Mouse (Mus musculus) urinary bladder, postnatal 4 days (tissue): ENCODE measurements around the gene Rnf220.

Experiments
- DNase-seq, 2 experiments: peaks; one replicate each; pipeline ENCODE4 v3.0.0; 2021 to 2022; ENCODE audit warnings: low spot score in 2 of 2

Rnf220 gene

DNA sequence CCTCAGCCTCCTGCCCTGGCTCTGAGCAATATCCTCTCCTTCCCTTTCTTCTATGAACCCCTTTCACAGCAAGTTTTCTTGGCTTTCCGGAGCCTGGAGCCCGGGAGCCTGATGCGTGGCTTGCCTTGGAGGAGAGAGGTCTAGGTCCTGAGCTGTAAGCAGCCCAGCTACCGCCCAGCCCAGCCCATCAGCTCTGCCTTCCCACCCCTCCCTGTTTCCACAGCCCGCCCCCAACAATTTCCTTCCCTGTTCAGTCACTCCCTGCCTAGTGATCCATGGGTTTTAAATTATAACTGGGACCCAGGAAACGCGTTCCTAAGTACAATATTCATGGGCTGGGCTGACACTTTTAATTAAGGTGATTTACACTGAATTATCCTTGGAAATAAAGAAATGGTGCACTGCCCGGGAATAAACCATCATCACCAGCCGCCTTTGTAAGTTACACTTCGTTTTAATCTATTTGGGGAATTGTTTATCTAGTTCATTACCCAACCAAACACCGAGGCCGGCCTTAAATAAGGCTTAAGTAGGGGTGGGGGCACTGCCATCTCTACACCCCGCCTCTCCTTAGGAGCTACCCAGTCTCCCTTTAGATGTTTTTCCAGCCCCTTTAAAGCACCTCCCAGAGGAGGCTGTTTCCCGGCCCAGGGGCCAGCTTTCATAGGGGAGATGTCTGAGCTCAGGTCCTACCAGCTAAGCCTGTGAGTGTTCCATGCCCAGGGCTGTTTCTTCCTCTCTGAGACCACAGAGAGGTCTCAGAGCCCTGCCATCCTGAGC, 194.6 kb downstream of the Rnf220 start:
- DNase-seq, result no peak

DNA sequence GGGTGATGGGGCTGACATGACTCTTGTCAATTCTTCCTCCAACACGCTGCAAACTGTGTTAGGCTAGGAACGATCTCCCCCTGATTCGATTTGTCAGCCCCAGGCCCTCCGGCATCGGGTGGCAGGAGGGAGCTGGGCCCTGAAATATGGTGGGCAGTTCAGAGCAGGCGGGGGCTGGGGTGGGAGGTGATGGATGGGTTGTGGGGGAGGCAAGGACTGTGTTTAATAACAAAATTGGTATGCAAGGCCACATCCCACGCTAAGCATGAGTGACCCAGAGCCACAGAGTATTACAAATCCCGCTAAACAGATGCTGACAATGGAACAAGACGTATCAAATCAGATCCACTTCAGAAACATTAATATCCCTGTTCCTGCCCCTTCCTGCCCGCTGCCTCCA, 196.9 kb downstream of the Rnf220 start:
- no peak for DNase-seq

DNA sequence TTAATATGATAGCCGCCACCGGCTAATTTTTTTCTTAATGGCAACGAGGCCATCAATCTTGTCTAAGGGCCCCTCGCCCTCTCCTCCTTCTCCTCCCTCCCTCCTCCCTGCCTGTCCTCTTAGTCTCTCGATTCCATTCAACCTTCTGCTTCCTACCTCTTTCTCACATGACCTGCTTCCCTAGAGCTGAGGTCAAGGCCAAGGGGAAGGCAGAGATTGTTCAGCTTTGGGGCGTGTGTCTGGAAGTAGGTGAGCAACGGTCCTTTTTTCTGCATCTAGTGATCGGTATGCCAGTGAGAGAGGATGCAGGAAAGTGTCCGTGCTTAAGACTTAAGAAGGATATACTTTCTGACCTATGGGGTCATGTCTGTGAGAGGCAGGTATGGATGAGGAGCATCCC, 199.0 kb downstream of the Rnf220 start:
- no peak for DNase-seq

DNA sequence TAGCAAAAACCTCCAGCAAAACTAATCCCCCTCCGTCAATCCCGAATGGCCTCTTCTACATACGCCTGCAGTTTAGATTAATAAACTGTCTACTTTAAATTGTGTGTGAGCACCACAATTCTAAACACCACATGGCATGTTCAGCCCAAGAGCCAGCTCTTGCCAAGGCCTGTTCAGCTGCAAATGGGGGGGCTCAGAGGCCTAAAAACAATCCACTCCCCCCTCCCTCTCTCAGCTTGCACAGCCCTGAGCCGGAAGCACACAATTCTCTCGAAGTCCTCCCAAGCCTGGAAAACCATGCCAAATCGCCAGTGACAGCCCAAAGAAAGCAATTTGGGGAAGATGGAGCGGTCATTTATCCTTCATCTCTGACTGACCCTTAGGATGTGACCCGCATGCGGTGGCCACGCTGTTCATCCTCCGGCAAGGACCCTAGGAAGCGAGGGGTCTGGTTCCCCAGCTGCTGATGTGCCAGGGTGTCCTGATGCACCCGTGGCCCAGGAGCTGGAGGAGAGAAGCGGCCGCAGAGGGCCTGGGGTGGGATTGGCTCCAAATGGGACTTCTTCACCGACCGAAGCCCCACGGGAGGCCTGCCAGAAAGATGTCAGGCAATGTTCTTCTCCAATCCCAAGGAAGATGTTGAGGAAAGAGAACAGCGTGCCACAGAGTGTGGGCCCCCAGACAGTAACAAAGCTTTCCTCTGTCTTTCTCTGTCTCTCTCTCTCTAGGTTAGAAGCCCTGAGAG, 199.8 kb downstream of the Rnf220 start:
- DNase-seq, result no peak

DNA sequence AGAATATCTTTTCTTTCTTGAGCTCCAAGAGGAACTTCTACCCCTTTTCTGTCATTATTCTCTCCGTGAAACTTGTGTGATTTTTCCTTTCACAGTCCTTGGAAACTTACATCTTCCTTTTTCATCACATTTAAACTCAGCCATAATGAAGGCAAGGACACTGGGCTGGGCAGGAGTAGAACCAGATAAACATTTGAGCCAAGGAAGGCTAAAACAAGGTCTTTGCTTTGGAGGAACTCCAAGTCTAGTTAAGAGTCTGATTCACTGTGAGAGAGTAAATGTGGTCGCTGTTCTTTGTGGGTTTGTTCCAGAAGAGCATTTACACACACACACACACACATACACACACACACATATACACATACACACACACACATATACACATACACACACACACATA, 205.2 kb downstream of the Rnf220 start:
- DNase-seq, result no peak

DNA sequence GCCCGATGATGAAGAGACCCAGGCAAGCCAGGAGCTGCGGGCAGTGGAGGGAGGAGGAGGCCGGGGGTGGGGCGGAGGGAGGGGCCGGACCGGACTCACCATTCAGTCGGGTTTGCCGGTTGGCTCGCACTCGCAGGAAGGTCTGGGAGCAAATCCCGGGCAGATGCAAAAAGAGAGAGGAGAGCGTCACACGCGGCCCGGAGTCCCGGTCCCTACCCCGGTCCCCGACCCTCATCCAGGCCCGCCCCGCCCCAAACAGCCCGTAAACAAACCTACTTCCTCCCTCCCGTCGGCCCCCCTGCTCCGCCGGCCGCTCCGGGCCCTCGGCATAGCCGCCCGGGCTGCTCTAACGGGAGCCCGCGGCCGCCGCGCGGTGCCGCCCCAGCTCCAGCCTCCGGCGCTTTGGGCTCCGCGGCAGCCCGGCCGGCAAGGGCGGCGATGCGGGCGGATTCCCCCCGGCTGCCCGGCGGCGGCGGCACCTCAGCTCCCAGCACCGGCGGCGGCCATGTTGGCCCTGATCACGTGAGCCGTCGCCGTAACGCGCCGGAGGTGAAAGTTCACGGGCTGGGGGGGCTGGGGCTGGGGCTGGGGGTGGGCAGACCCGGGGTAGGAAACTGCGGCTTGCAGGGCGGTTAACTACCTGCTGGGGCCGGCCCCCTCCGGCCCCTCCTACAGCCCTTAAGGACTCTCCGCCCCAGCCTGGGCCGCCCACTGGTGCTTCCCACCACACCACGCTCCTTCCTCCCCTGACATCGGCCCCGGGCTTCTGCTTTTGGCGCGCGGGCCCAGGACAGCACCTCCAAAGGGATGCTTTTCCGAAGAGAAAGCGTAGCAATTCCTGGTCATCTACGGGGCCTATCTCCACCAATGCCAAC, 207.7 kb downstream of the Rnf220 start:
- peak; percentile 76 to 82 for DNase-seq

DNA sequence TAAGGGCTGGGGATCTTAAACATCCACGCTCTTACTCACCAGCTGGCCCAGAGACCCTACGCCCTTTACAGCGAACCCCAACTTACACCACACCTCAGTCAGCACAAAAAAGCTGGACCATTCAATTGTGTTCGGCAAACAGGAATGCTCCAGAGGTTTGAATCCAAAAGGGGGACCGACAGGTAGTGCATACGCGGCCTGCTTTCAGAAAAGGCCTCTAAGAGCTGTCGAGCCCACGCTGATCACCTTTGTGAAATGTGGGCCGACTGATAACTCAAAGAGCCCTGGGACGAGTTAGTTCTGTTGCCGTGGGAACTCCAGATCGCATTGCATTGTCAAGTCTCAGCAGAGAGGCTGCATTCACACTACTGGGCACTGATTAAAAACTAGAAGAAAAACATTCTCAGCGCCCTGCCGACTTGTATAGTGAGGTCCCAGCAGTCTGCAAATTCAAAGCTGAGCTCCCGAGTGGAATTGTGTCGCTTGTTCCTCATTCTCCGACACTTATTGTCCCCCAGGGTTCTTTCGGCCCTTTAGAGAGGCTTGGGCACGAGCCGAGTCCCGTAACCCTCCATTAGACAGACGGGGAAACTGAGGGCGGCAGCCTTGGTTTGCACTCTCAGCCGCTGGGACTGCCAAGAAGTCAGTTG, 208.4 kb downstream of the Rnf220 start:
- no peak for DNase-seq

DNA sequence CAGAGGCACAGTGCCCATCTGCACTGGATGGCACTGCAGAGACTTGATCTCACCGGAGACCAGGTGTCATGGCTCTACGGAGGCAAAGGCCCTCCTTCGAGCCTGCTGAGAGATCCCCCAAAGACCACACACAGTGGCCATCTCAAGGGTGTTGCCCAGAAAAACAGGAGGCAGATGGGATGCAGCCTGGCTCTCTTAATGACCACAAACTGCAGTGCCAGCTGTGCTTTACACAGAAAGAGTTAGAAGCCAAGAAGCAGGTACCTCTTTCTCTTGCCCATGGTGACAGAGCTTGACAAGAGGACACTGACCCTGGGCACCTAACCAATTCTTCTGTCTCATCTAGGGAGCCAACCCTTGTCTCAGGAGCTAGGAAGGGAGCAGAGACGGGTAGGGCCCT, 212.5 kb downstream of the Rnf220 start:
- no peak for DNase-seq

DNA sequence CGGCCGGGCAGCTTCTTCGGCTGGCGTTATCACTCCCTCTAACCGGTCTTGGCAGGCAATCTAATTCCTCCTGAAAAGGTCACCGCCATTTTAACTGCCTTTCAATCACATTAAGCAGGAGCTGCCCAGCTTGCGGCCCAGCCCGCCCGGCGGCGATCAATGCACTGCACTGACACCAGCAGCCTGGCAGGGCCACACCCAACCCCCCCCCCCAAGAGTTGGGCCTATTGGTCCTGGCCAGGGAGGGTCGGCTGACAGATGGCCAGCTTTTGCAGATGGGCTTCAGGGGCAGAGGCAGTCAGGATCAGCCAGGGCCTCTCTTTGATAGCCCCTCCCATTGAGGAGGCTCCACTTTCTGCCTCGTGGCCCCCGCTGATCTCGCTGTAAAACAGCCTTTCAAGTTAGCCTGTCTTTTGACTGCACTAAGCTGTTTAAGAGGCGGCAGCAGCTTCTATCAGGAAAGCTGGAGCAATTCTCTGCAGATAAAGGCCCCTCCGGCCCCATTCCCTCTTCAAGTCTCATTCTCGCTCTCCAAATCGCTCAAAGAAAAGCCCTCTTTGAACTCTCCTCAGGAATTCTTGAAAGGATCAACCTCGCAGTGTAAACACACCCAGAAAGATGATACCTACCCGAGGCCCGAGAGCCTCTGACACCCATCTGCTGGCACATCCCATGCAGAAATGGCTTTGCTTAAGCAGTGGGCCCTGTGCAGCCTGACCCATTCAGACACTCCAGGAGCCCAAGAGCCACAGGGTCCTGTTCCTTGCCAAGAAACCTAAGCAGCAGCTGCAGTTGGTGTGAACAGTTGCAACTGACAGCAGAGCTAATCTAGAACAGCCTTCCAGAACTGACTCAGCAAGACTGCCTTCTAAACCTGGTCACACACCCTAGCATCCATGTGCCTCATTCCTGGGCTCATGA, 213.3 kb downstream of the Rnf220 start:
- no peak for DNase-seq

DNA sequence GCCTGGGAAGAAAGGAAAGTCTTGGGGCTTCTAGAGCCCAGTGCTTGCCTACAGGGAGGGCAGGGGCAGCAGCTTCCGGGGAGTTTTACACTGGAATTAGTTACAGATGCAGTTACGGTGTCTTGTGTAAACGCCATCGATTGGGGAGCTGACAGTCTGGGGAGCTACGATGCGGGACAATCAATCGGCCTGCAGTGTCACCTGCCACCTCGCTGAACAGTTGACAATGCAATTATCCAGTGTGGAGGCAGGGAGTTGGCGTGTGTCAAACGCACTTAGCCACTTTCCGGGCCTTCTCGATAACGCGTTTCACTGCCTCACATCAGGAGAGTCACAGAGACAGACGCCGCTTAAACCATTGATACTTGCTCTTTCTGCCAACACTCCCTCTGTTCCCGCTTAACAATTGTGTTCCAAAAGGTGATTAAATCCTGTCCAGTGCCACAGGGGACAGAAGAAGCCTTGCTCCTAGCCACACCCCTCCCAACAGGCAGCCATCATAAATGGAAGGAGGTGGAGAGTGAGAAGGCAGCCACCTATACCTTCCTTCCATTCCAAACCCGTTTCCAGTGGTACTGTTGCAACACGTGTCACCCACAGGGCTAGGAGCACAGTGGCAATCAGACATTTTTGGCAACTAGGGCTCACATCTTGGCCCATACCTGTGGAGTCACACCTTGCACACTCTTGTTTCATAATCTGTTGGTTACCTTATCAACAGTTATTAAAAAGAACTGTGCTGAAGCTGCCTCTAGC, 215.6 kb downstream of the Rnf220 start:
- no peak for DNase-seq

DNA sequence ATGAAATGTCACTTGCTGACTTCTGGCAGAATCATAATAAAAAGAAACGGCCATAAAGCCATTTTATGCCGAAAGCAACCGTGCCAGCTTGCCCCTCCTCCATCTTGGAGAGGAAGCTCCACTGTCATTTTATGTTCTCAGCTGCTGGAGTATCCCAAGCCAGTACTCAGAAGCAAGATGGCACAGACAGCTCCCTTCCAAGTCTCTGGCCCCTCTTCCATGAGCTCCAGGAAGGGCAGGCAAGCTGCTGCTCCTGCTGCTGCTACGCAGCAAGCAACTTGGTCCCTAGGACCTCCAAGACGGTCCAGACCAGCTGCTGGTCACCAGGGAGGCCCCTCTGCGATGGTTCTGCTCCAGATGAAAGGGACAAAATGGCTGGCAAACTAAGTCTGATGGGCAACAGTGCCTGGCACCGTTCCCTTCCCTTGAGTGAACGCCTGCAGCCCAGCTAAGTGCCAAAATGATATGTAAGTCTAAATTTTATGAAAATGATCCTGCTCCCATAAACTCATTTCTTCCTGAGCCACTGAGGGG, 216.4 kb downstream of the Rnf220 start:
- no peak for DNase-seq

DNA sequence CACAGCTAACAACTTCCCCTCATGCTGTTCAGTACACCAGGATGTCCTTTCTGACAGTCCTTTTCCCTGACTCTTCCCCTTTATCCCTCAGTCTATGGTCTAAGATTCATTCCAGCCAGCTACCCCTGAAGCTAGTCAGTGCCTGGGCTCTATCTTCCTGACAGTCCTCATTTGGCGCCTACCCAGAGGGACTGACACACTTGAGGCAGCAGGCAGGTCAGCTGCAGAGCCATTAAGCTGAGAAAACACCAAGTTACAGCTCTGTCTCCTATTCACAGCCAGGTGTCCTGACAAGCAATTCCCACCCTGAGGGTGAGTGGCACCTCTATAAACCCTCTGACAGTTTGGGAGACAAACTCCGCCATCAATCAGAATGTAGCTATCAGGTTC, 217.6 kb downstream of the Rnf220 start:
- DNase-seq, result no peak

DNA sequence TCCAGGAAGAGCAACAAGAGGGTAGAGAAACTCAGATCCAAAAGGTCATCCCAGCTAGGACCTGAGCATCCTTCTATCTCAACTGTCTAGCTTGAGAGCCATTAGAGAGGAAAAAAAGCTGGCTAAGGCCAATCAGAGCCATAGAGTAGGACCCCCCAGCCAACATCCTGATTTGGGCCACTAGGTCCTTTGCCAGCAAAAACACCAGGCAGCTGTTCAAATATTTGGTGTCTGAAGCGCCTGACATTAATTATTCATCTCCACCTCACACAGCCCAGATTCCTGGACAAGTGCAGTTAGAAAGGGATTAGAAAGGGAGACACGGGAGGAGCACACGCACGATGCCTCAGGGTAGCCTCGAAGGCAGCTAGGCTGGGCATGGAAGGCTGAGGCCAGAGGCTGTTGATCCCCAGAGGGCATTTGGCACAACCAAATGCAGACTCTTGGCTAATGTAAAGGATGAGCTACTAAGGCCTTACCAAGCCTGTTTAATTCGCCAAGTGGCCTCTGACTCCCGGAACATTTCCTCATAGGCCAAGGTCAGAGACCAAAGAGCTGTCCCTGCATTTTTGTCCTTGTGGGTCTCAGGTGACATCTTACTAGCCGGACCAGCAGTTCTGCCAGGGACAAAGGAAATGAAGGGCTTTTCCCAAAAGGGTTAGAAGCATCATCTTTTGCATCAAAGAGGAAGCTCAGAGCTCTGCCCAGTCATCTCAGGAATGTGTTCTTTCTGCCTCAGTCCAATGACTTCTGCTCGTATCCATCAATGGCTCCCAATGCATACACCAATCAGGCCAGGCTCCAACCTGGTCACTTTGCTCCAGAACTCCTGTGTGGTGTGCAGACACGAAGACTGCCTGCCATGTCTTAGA, 218.2 kb downstream of the Rnf220 start:
- DNase-seq, result no peak

DNA sequence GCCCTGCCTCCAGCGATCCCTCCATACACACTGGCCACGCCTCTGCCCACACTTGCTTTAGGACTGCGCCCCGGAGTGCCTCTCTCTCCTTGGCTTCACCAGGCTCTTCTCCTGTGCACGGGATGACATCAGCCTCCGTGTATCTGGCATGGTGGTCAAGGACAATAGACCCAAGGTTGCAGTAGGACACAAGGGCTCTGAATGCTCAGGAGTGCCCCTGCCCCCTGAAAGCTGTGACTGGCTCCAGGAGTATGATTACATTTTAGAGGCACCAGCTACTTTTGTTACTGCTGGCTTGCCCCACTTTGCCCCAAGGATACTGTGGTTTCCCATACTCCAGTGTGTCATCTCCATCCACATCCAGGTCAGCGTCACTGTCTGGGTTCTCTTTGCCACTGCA, 219.2 kb downstream of the Rnf220 start:
- no peak for DNase-seq

DNA sequence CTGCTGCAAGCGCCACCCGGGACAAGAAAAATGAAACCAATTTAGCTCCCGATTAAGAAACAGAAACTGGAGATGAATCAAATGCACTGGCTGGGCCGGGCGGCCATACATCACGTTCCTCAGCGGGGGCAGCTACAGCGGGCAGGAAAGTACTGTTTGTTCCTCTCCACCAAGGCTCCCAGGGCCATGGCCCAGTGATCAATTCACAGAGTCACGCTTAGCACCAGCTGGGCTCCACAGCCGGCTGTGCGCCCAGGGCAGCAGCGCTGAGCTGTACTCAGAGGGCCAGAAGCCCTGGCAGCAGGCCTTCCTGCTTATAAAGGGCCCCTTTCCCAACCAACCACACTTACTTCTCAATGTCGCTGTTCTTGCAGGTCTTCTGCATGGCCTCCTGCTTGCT, 219.8 kb downstream of the Rnf220 start:
- no peak for DNase-seq

DNA sequence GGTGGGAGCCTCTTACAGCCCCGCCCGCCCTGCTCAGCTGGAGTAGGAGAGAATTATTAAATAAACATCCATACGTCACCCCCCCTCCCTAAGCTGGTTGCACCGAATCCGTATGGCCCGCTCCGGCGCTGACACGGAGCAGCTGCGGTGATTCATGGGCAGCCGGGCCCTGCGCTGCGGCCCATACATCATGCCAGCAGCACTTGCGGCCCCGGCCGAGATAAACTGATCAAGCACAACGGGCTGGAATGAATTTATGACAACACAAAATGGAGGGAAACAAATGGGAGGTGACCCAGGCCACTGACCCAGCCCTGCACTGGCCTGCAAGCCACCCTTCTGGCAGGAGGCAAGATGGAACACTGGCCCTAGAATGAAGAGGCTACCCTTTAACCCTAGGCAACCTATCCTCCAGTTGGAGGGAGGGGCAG, 220.6 kb downstream of the Rnf220 start:
- DNase-seq, result no peak

DNA sequence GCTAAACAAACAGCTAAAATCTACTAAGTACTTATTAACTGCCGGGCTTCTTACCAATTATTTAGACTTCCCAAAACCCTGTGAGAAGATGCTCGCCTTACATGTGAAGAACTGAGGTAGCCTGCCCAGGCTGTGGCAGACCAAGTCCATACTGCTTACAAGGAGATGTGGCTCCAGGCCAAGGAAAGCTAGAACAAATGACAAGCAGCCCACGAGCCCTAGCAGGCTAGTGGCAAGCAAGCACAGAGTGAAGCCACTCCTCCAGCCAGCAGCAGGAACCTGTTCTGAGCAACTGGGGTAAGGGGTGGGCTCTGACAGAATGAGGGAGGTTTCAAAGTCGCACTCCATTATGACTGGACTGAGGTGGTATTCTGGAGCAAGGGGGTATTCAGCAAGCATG, 222.1 kb downstream of the Rnf220 start:
- no peak for DNase-seq

DNA sequence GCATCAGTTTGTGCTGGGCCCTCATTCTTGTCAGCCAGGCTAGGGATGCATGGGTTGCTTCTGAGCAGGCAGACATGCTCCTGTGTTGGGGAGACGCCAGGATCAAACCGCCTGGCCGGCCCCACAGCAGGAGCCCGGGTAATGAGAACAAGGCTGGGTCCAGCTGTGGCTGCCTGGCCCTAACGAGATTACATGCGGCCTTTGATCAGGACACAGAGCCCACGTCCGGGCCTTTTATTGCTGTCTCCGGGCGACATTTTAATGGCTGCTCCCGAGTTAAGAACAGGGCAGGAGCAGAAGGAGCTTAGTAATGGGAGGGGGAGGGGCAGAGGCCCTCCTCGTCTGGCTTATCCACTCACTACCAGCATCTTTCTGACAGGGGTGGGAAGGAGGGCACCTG, 224.4 kb downstream of the Rnf220 start:
- no peak for DNase-seq

DNA sequence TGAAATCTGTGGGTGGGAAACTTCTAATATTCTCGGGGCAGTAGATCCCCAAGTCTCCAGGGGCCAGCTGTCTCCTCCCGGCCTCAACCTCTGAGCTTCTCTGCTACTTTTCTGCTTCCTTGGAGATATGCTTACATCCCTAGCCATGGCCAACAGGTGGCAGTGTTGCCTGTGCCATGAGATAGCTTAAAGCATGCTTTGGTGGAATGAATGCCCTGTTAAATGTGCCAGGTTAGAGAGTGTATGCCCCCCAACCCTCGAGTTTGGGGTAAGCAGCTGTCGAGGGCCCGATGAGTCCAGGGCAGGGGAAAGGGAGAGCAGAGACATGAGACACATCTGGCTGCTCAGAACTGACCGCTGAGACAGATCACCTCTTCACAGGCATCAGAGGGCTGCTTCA, 226.6 kb downstream of the Rnf220 start:
- peak; percentile 54 to 76 for DNase-seq
